Mouse (Mus musculus) cerebellum, adult 2 months (tissue): Measurements from ENCODE around the gene Fas.

Experiments used
- CTCF ChIP-seq: fragments of 200-500 bp; IDR thresholded peaks from 2 replicates; pipeline ENCODE4 v1.5.1; 2011; ENCODE audit warnings: low read depth, mild to moderate bottlenecking, control low read depth, low read length, moderate library complexity, borderline replicate concordance; ENCODE audit not compliant: insufficient read depth
- POLR2A ChIP-seq: fragments of 200-500 bp; IDR thresholded peaks from 2 replicates; pipeline ENCODE4 v1.6.1; 2011; ENCODE audit warnings: low read length, control low read depth, borderline replicate concordance; ENCODE audit not compliant: insufficient read depth

DNA sequence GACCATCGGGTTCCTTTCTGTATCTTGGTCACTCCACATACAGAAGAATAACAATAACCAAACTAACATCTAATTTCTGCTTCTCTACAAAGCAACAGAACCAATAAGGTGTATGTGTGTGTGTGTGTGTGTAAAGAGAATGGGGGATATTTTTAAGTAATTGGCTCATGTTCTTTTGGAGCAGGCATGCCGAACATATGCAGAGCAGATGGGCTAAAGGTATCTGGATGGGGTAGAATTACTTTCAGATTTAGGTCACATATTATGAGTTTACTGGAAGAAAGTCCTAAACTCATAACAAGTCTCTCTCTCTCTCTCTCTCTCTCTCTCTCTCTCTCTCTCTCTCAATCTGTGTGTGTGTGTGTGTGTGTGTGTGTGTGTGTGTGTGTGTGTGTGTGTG is 54.2 kb downstream of the Fas start:
- TF ChIP-seq CTCF, result no peak
- no peak for TF ChIP-seq POLR2A
